ENCODE assay signal across 26 mouse cellular contexts in the genomic region with DNA sequence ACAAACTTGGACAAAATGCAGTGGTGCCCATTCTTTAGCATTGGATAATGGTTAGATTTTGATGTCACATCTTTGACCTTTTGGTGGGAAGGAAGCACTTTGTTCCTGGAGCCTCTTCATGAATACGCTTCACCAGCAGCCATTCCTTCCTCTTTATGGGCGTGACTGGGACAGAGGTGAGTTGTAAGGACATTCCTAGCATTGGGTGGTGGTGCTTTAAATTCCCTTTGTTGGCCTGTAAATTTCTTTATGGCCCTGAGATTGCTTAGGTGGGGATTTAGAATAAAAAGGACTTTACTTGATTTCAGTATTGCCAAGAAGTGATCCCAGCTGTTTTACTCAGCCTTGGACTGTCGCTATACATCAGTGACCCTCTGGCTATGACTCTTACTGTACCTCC.
"Had no signal": no experiment of that assay in that cellular context is flagged by ENCODE, and none has a peak within 500 bp of the region (broad histone marks: within the 10 kb centered on the region; RNA-seq: fewer than 3 reads in every experiment).

No protein-coding gene starts in this region.

- H3K27me3 ChIP-seq: heart, embryonic 12.5 days; hindbrain, embryonic 12.5 days; intestine, embryonic 15.5 days; limb, embryonic 12.5 days; liver, embryonic 13.5 days; liver, embryonic 15.5 days had no signal

- DNase-seq: gastrocnemius, adult 2 months; gastrocnemius, postnatal 10 days; gastrocnemius, postnatal 36 days; heart, adult 11 months; heart, adult 2 months; heart, postnatal 10 days; heart, postnatal 4 days; kidney, adult 18-20 months; kidney, adult 8-10 months; kidney, postnatal 10 days; kidney, postnatal 4 days; layer of hippocampus, adult 9-11 months; layer of hippocampus, postnatal 36 days; liver; liver, embryonic 13.5 days had no signal

- H3K9ac ChIP-seq: heart, embryonic 12.5 days; hindbrain, embryonic 12.5 days; hindbrain, embryonic 14.5 days; intestine, embryonic 15.5 days; limb, embryonic 12.5 days; liver, embryonic 13.5 days; liver, embryonic 15.5 days had no signal

- ATAC-seq: hindbrain, embryonic 16.5 days; inflammation-experienced regulatory T-cells, adult 6 months; intestine, embryonic 15.5 days had no signal

- H3K9me3 ChIP-seq: heart, embryonic 12.5 days; hindbrain, embryonic 10.5 days; hindbrain, embryonic 12.5 days; intestine, embryonic 15.5 days; limb, embryonic 10.5 days; limb, embryonic 12.5 days; liver, embryonic 13.5 days; liver, embryonic 15.5 days had no signal

- H3K27ac ChIP-seq: gastrocnemius, adult 2 months; heart, adult 2 months; hindbrain, embryonic 10.5 days; hindbrain, embryonic 12.5 days; hindbrain, embryonic 14.5 days; intestine, embryonic 15.5 days; limb, embryonic 10.5 days; limb, embryonic 12.5 days; liver, embryonic 13.5 days; liver, embryonic 15.5 days had no signal

- H3K36me3 ChIP-seq: heart, embryonic 12.5 days; hindbrain, embryonic 10.5 days; hindbrain, embryonic 12.5 days; intestine, embryonic 15.5 days; limb, embryonic 10.5 days; limb, embryonic 12.5 days; liver, embryonic 13.5 days; liver, embryonic 15.5 days had no signal

- H3K4me3 ChIP-seq: gastrocnemius, adult 2 months; heart, adult 2 months; heart, embryonic 12.5 days; hindbrain, embryonic 10.5 days; hindbrain, embryonic 12.5 days; intestine, embryonic 15.5 days; limb, embryonic 10.5 days; limb, embryonic 12.5 days; liver, embryonic 13.5 days; liver, embryonic 15.5 days had no signal

- H3K4me1 ChIP-seq: heart, embryonic 12.5 days; hindbrain, embryonic 10.5 days; hindbrain, embryonic 12.5 days; intestine, embryonic 15.5 days; limb, embryonic 10.5 days; limb, embryonic 12.5 days had no signal

- H3K4me2 ChIP-seq: heart, embryonic 12.5 days; hindbrain, embryonic 12.5 days; hindbrain, embryonic 14.5 days; intestine, embryonic 15.5 days; limb, embryonic 12.5 days; liver, embryonic 11.5 days; liver, embryonic 13.5 days; liver, embryonic 15.5 days had no signal
